Comparison of ENCODE assay signal across 14 mouse cellular contexts in the genomic region with DNA sequence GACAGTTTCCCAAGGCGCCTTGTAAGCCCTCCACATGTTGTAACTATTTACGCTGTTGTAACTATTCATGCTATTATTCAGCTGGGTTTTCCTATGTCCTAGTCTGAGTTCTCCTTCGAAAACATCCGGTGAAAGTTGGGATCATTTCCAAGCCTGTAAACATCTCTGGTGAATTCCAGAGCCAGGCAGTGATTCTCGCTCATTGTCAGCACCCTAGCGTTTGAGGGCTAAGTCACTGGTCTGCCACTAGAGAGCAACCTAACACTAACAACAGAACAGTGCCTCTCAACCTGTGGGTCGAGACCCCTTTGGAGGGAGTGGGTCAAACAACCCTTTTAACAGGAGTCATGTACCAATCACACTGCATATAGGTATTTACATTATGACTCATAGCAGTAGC. TPM values are rescaled to one million over a fixed set of nuclear protein-coding genes. Genes with fewer than 3 reads are reported as not detected.
DNase-seq lines count a peak whose midpoint lies in the region; ATAC-seq and TF ChIP-seq lines count a peak whose summit lies in the region.
"Had no signal": no experiment of that assay in that cellular context is flagged by ENCODE, and none has a peak within 500 bp of the region (broad histone marks: within the 10 kb centered on the region; RNA-seq: fewer than 3 reads in every experiment).

No protein-coding gene starts in this region.

- peak; percentile 42 for DNase-seq in heart, adult 8-10 months (ENCODE audit: low spot score)
- DNase-seq in left cerebral cortex, adult 2 months (ENCODE audit: extremely low spot score in 1 of 2, low spot score in 2 of 2) = no peak
- DNase-seq in left cerebral cortex, postnatal 10 days (ENCODE audit: extremely low spot score in 1 of 2, low spot score in 2 of 2) = no peak
- DNase-seq in kidney, postnatal 10 days = peak; percentile 49
- peak; percentile 49 to 54 for DNase-seq in lung, postnatal 4 days
- DNase-seq in embryo, embryonic 10 days (ENCODE audit: low spot score) = no peak
- DNase-seq: adrenal gland, adult 8-10 months; spleen, adult 18-20 months had no signal

- WGBS in heart, embryonic 12.5 days = 65% methylated on average over 7 of the region's 7 CpGs

- no peaks in the 10 kb centered on the region for H3K27me3 ChIP-seq in heart, embryonic 12.5 days (replicated peaks)
- H3K27me3 ChIP-seq: midbrain, embryonic 13.5 days had no signal

- intact Hi-C loops in left cerebral cortex, adult 2 months (cut with DNase I) = no loop called here
- intact Hi-C loops in left cerebral cortex, postnatal 10 days (cut with DNase I) = no loop called here

- no peaks in the 10 kb centered on the region for H3K36me3 ChIP-seq in heart, embryonic 12.5 days
- H3K36me3 ChIP-seq: midbrain, embryonic 13.5 days had no signal

- peak; percentile 21 for TF ChIP-seq CTCF in left cerebral cortex, adult 2 months (IDR thresholded peaks at IDR 0.05)

- H3K4me1 ChIP-seq in heart, embryonic 12.5 days (replicated peaks) = no peaks in the 10 kb centered on the region
- H3K4me1 ChIP-seq: midbrain, embryonic 13.5 days had no signal

- H3K4me2 ChIP-seq in heart, embryonic 12.5 days = no peak overlapping the region
- H3K4me2 ChIP-seq: midbrain, embryonic 13.5 days had no signal

- no peak overlapping the region for H3K4me3 ChIP-seq in heart, embryonic 12.5 days
- no peak overlapping the region for H3K4me3 ChIP-seq in left cerebral cortex, adult 2 months
- H3K4me3 ChIP-seq: midbrain, embryonic 13.5 days had no signal

- ATAC-seq in heart, embryonic 12.5 days (ENCODE audit: insufficient number of reproducible peaks, low FRiP score) = no peak
- ATAC-seq: intestine, embryonic 16.5 days; midbrain, embryonic 13.5 days had no signal

- H3K9ac ChIP-seq in heart, embryonic 12.5 days = no peak overlapping the region
- H3K9ac ChIP-seq: liver, embryonic 14.5 days; midbrain, embryonic 13.5 days had no signal

- peaks cover 25% of the 10 kb centered on the region for H3K9me3 ChIP-seq in heart, embryonic 12.5 days (replicated peaks)
- H3K9me3 ChIP-seq: midbrain, embryonic 13.5 days had no signal

- no peak overlapping the region for H3K27ac ChIP-seq in heart, embryonic 12.5 days (ENCODE audit: poor library complexity, severe bottlenecking)
- no peak overlapping the region for H3K27ac ChIP-seq in left cerebral cortex, adult 2 months
- H3K27ac ChIP-seq: liver, embryonic 14.5 days; midbrain, embryonic 13.5 days had no signal

RNA-seq across cellular contexts. Expression of a gene that starts 25.0 kb away (rescaled TPM):
- total RNA-seq in heart, adult 8-10 months (2022) = not detected
- polyA plus RNA-seq in heart, embryonic 12.5 days (2016; fragmentation: Nextera tagmentation; extraction: Ambion mirVana) = 0.28 and 2.2 TPM in 2 replicates
- total RNA-seq in left cerebral cortex, adult 2 months (2021) = under 1 TPM in 1 of 2 experiments, not detected in 1; 0.11 TPM
- total RNA-seq in left cerebral cortex, postnatal 10 days (2021) = not detected
- total RNA-seq: heart, postnatal 25 days had no signal
- polyA plus RNA-seq: neural tube, embryonic 11.5 days had no signal

Comparison
In these comparisons a context has a peak if more than half of its experiments do, and no peak if none do; other contexts are left out.
1. DNase-seq: peak in heart, adult 8-10 months (single experiment), kidney, postnatal 10 days (single experiment) and lung, postnatal 4 days (2 of 2); none in left cerebral cortex, adult 2 months (0 of 2), left cerebral cortex, postnatal 10 days (0 of 2) and embryo, embryonic 10 days (single experiment).